Mouse (Mus musculus): Measurements from ENCODE around the gene Kdm5a. TPM values are rescaled to one million over a fixed set of nuclear protein-coding genes. Genes with fewer than 3 reads are reported as not detected.

Gene Kdm5a
- polyA plus RNA-seq, 1 experiment from 2014 or later: 38.6 TPM

GRCm38 (mm10) chr6:120493374-120494181 lies 129.7 kb downstream of the Kdm5a start, which contains the start of gene Tmem121b:
Gene Tmem121b (minus strand): TSS chr6:120493807.
- no peak within 1 kb of the TSS for H3K27ac ChIP-seq
- peak within 1 kb of the TSS; percentile 29; the same call in 1 of the 2 replicates for H3K9ac ChIP-seq
- H3K36me3 ChIP-seq: no peaks in the 10 kb centered on the region
- H3K27me3 ChIP-seq (replicated peaks): peaks cover 31% of the 10 kb centered on the region
- peaks cover 12% of the 10 kb centered on the region for H3K4me1 ChIP-seq
- WGBS: under 1% methylated on average over 71 of the region's 84 CpGs
- H3K9me3 ChIP-seq: no peaks in the 10 kb centered on the region
- peak within 1 kb of the TSS; percentile 96 for H3K4me2 ChIP-seq
- peak; percentile 61 for ATAC-seq (ENCODE audit: insufficient read depth, low FRiP score, low read depth)
- peak within 1 kb of the TSS; percentile 62 for H3K4me3 ChIP-seq (replicated peaks)

Other genes with a start within 250 kb of the Kdm5a start
- gene D330020A13Rik, start 69.8 kb upstream of the Kdm5a start, polyA plus RNA-seq (2015; fragmentation: Nextera tagmentation; extraction: Ambion mirVana): 0.21 and 0.40 TPM in 2 replicates
- gene B4galnt3, start 69.6 kb upstream of the Kdm5a start, polyA plus RNA-seq (2015; fragmentation: Nextera tagmentation; extraction: Ambion mirVana): 0.72 and 0.73 TPM in 2 replicates
- gene Ccdc77, start 250 bp downstream of the Kdm5a start, polyA plus RNA-seq (2015; fragmentation: Nextera tagmentation; extraction: Ambion mirVana): 20.6 and 22.8 TPM in 2 replicates
- 7.2 and 7.5 TPM in 2 replicates for gene Il17ra, start 99.1 kb downstream of the Kdm5a start, polyA plus RNA-seq (2015; fragmentation: Nextera tagmentation; extraction: Ambion mirVana)
- gene Tmem121b, start 129.7 kb downstream of the Kdm5a start, polyA plus RNA-seq (2015; fragmentation: Nextera tagmentation; extraction: Ambion mirVana): 0.12 and 0.15 TPM in 2 replicates
- 15.2 and 20.5 TPM in 2 replicates for gene Hdhd5, start 167.2 kb downstream of the Kdm5a start, polyA plus RNA-seq (2015; fragmentation: Nextera tagmentation; extraction: Ambion mirVana)

Measured in stomach, embryonic 15.5 days (tissue).